Mouse (Mus musculus) G1E (cell line): ENCODE measurements around the gene Gabpb2. TPM values are rescaled to one million over a fixed set of nuclear protein-coding genes. Genes with fewer than 3 reads are reported as not detected.

ENCODE experiments used
- ATAC-seq: 2 replicates; pipeline ENCODE4 v1.8.0; 2016; ENCODE audit warnings: mild to moderate bottlenecking; ENCODE audit not compliant: insufficient number of reproducible peaks, poor library complexity, low FRiP score, severe bottlenecking; ENCODE audit errors: extremely low read depth
- DNase-seq: peaks from one replicate; pipeline ENCODE4 v3.0.0; 2012; ENCODE audit warnings: low spot score
- H3K27me3 ChIP-seq: 2 replicates; pipeline ENCODE4 v1.6.1; 2012; ENCODE audit warnings: mild to moderate bottlenecking, low read length, inconsistent platforms; ENCODE audit not compliant: insufficient read depth
- H3K36me3 ChIP-seq: replicated peaks from 2 replicates; pipeline ENCODE3; 2012; ENCODE audit warnings: mild to moderate bottlenecking, inconsistent platforms
- H3K4me1 ChIP-seq: 2 replicates; pipeline ENCODE4 v1.6.1; 2012; ENCODE audit warnings: low read depth, low read length, inconsistent platforms, mixed read lengths; ENCODE audit not compliant: insufficient read depth
- H3K4me3 ChIP-seq: 2 replicates; pipeline ENCODE4 v1.5.1; 2012; ENCODE audit warnings: low read depth, mild to moderate bottlenecking, inconsistent platforms, low read length, moderate library complexity, mixed read lengths
- H3K9me3 ChIP-seq: replicated peaks from 2 replicates; pipeline ENCODE4 v1.6.1; 2012; ENCODE audit warnings: inconsistent platforms
- CTCF ChIP-seq: IDR thresholded peaks from 2 replicates; pipeline ENCODE4 v1.5.1; 2012; ENCODE audit warnings: low read depth, low read length, inconsistent platforms, mixed read lengths
- GATA1 ChIP-seq: IDR thresholded peaks from 2 replicates; pipeline ENCODE4 v1.6.1; 2012; ENCODE audit warnings: borderline replicate concordance, low read length, inconsistent platforms, mixed read lengths
- GATA2 ChIP-seq: IDR thresholded peaks from 2 replicates; pipeline ENCODE4 v1.6.1; 2012; ENCODE audit warnings: low read depth, low read length, inconsistent platforms, borderline replicate concordance
- POLR2AphosphoS5 ChIP-seq: IDR thresholded peaks from 2 replicates; pipeline ENCODE4 v1.6.1; 2012; ENCODE audit warnings: low read depth, low read length, inconsistent platforms; ENCODE audit not compliant: insufficient replicate concordance
- TAL1 ChIP-seq: conservative IDR thresholded peaks from 2 replicates; pipeline ENCODE4 v1.6.1; 2012; ENCODE audit warnings: low read depth, low read length, inconsistent platforms, mixed read lengths
- polyA plus RNA-seq: library from polyadenylated mRNA; stranded (reverse); fragments of >175 nt; gene quantifications from 2 replicates; pipeline ENCODE4 v1.2.3, GENCODE M21; 2012
- total RNA-seq, 2 experiments: library from RNA; stranded (forward) in 1 of 2; stranded (reverse) in 1 of 2; fragments of 200-1000 nt in 1 of 2; fragments of >200 nt in 1 of 2; fragmentation: Nextera tagmentation in 1 of 2; gene quantifications; 2 replicates each; pipeline ENCODE4 v1.2.3; 2014 to 2017

Gene Gabpb2
- total and polyA plus RNA-seq, 3 experiments: 6.2 to 110 (median 62.8) TPM

GRCm38 (mm10) chr3:95194721-95195135 lies 23.0 kb downstream of the Gabpb2 start:
- Histone ChIP-seq H3K4me3 (no peak overlapping the region), H3K27me3 (no peaks in the 10 kb centered on the region), H3K4me1 (no peaks in the 10 kb centered on the region), H3K9me3 (no peaks in the 10 kb centered on the region), H3K36me3 (peaks cover 95% of the 10 kb centered on the region)
- DNase-seq: no peak
- ATAC-seq: no peak
- TF ChIP-seq CTCF (no peak), TAL1 (no peak), GATA1 (no peak), GATA2 (no peak), POLR2AphosphoS5 (no peak)

GRCm38 (mm10) chr3:95186888-95187287 lies 30.8 kb downstream of the Gabpb2 start:
- no peaks in the 10 kb centered on the region for H3K27me3 ChIP-seq
- 0 out of 2 replicates have a peak, but pooled peaks cover 2% of the 10 kb centered on the region for H3K4me1 ChIP-seq
- ATAC-seq (no peak), DNase-seq (no peak)
- no peaks in the 10 kb centered on the region for H3K9me3 ChIP-seq
- TF ChIP-seq CTCF (no peak), POLR2AphosphoS5 (no peak), TAL1 (no peak), GATA2 (no peak), GATA1 (no peak)
- peaks cover 99% of the 10 kb centered on the region for H3K36me3 ChIP-seq
- H3K4me3 ChIP-seq: no peak overlapping the region

GRCm38 (mm10) chr3:95186100-95186499 lies 31.6 kb downstream of the Gabpb2 start:
- DNase-seq: no peak
- Histone ChIP-seq H3K4me3 (no peak overlapping the region), H3K27me3 (no peaks in the 10 kb centered on the region), H3K36me3 (peaks cover 97% of the 10 kb centered on the region), H3K9me3 (no peaks in the 10 kb centered on the region), H3K4me1 (0 out of 2 replicates have a peak, but pooled peaks cover 2% of the 10 kb centered on the region)
- TF ChIP-seq POLR2AphosphoS5 (no peak), TAL1 (no peak), GATA2 (no peak), CTCF (no peak), GATA1 (no peak)
- ATAC-seq: no peak

GRCm38 (mm10) chr3:95184796-95185577 lies 32.7 kb downstream of the Gabpb2 start:
- no peak for TF ChIP-seq POLR2AphosphoS5
- no peak for TF ChIP-seq GATA1
- no peak for TF ChIP-seq CTCF
- no peak for TF ChIP-seq GATA2
- TF ChIP-seq TAL1: no peak
- no peaks in the 10 kb centered on the region for H3K9me3 ChIP-seq
- H3K36me3 ChIP-seq: peaks cover 96% of the 10 kb centered on the region
- H3K4me3 ChIP-seq: no peak overlapping the region
- H3K4me1 ChIP-seq: 0 out of 2 replicates have a peak, but pooled peaks cover 2% of the 10 kb centered on the region
- ATAC-seq (no peak), DNase-seq (no peak)
- H3K27me3 ChIP-seq: no peaks in the 10 kb centered on the region

- no peaks in the 10 kb centered on the region for H3K4me1 ChIP-seq
- TF ChIP-seq GATA2 (no peak), TAL1 (no peak), GATA1 (no peak), CTCF (no peak), POLR2AphosphoS5 (no peak)
- DNase-seq (no peak), ATAC-seq (no peak)
- H3K9me3 ChIP-seq: no peaks in the 10 kb centered on the region
- H3K4me3 ChIP-seq: no peak overlapping the region
- H3K27me3 ChIP-seq: peaks cover 8% of the 10 kb centered on the region
- peaks cover 64% of the 10 kb centered on the region for H3K36me3 ChIP-seq
These were observed 35.9 kb downstream of the Gabpb2 start for GRCm38 (mm10) chr3:95181841-95182240.

GRCm38 (mm10) chr3:95179890-95180289 lies 37.8 kb downstream of the Gabpb2 start:
- DNase-seq (no peak), ATAC-seq (no peak)
- Histone ChIP-seq H3K4me1 (no peaks in the 10 kb centered on the region), H3K36me3 (peaks cover 45% of the 10 kb centered on the region), H3K27me3 (peaks cover 14% of the 10 kb centered on the region), H3K9me3 (no peaks in the 10 kb centered on the region), H3K4me3 (no peak overlapping the region)
- no peak for TF ChIP-seq GATA2
- no peak for TF ChIP-seq GATA1
- no peak for TF ChIP-seq TAL1
- TF ChIP-seq POLR2AphosphoS5: no peak; the same call in 1 of the 2 replicates
